Mouse (Mus musculus) brown adipose tissue, adult 24 weeks (tissue): ENCODE measurements at regions not wholly inside any gene's neighbourhood (a gene's known extent, or its start where the extent isn't known, plus 50 kb on each side); places are given as distances from the start of the nearest gene placed in this dataset.

Source experiments
- H3K27ac ChIP-seq: fragments of 200-500 bp; replicated peaks from 2 replicates; pipeline ENCODE4 v1.5.1; 2012; ENCODE audit warnings: low read depth, mild to moderate bottlenecking, low read length
- H3K4me1 ChIP-seq: fragments of 200-500 bp; 2 replicates; pipeline ENCODE4 v1.6.1; 2012; ENCODE audit warnings: low read length, mixed read lengths; ENCODE audit not compliant: control insufficient read depth, insufficient read depth, insufficient read length
- H3K4me3 ChIP-seq: fragments of 200-500 bp; 2 replicates; pipeline ENCODE4 v1.5.1; 2012; ENCODE audit warnings: low read depth, mild to moderate bottlenecking, low read length, moderate library complexity; ENCODE audit not compliant: insufficient read depth

- Histone ChIP-seq H3K27ac (0 out of 2 replicates have a peak overlapping the region, but pooled peaks have one; percentile 17), H3K4me3 (no peak overlapping the region), H3K4me1 (peaks cover 7% of the 10 kb centered on the region)
Observed at GRCm38 (mm10) chr4:53227771-53228170, 68.1 kb upstream of the Abca1 start.

- peaks cover 7% of the 10 kb centered on the region for H3K4me1 ChIP-seq
- H3K4me3 ChIP-seq: no peak overlapping the region
- H3K27ac ChIP-seq: no peak overlapping the region
Observed at GRCm38 (mm10) chr4:53227071-53227470, 67.4 kb upstream of the Abca1 start.

DNA sequence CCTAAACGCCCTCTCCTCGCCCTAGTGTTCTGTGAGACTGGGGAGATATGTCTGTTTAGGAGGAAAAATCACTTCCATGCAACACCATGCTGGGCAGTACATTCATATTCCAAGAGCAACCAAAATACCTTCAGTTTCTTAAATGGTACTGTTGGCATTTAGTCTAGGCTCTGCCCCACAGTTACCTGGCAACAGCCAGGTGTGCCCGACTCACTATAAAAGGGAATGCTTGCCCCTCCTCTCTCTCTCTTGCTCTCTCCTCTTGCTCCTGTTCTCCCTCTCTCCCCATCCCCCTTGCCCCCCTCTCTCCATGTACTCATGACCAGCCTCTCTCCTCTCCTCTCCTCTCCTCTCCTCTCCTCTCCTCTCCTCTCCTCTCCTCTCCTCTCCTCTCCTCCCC, 66.7 kb upstream of the Abca1 start:
- Histone ChIP-seq H3K4me1 (peaks cover 7% of the 10 kb centered on the region), H3K27ac (no peak overlapping the region), H3K4me3 (no peak overlapping the region)

- no peak overlapping the region for H3K27ac ChIP-seq
- peaks cover 18% of the 10 kb centered on the region for H3K4me1 ChIP-seq
- no peak overlapping the region for H3K4me3 ChIP-seq
Observed at GRCm38 (mm10) chr4:53223379-53223778, 63.7 kb upstream of the Abca1 start.

GRCm38 (mm10) chr4:53220809-53221208, 61.1 kb upstream of the Abca1 start:
- H3K4me3 ChIP-seq: no peak overlapping the region
- peaks cover 15% of the 10 kb centered on the region for H3K4me1 ChIP-seq
- H3K27ac ChIP-seq: no peak overlapping the region

GRCm38 (mm10) chr4:53219351-53219750, 59.7 kb upstream of the Abca1 start:
- no peak overlapping the region for H3K27ac ChIP-seq

DNA sequence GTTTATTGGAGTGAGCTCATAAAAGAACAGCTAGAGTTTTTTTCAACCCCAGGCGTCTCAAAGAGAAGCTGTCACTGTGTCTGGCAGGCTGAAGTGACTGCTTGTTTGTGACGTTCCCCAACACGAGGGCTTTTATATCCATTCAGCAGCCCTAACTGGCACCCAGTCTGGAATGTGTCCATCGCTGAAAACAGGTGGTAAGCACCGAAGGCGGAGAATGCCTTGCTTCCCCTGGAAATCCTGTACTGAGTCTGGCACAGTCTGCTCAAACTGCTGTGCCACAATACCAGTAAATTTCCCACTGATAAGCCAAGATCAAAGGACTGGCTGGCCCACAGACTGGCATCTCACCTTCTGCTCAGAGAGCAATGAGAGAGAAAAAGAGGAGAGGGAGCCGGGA, 59.1 kb upstream of the Abca1 start:
- Histone ChIP-seq H3K27ac (no peak overlapping the region), H3K4me3 (no peak overlapping the region), H3K4me1 (peaks cover 15% of the 10 kb centered on the region)

More at GRCm38 (mm10) chr4:53219351-53219750, 59.7 kb upstream of the Abca1 start:
- H3K4me1 ChIP-seq: peaks cover 15% of the 10 kb centered on the region
- H3K4me3 ChIP-seq: no peak overlapping the region

DNA sequence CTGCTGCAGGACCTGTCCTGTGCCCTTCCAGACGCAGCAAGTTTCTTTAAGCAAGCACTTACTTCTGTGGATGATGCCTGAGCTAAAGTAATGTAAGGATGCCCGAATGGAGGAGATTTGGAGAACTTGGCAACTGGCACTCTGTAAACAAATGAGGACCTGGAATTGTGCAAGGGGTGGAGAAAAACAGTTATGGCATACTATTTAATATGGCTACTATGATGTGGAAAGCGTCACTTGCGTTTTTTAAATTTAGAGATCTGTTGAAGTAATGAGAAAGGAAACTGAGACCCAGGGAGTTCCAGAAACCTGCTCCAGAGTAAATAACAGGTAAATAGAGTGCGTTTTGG, 58.6 kb upstream of the Abca1 start:
- peaks cover 15% of the 10 kb centered on the region for H3K4me1 ChIP-seq
- no peak overlapping the region for H3K27ac ChIP-seq
- H3K4me3 ChIP-seq: no peak overlapping the region

DNA sequence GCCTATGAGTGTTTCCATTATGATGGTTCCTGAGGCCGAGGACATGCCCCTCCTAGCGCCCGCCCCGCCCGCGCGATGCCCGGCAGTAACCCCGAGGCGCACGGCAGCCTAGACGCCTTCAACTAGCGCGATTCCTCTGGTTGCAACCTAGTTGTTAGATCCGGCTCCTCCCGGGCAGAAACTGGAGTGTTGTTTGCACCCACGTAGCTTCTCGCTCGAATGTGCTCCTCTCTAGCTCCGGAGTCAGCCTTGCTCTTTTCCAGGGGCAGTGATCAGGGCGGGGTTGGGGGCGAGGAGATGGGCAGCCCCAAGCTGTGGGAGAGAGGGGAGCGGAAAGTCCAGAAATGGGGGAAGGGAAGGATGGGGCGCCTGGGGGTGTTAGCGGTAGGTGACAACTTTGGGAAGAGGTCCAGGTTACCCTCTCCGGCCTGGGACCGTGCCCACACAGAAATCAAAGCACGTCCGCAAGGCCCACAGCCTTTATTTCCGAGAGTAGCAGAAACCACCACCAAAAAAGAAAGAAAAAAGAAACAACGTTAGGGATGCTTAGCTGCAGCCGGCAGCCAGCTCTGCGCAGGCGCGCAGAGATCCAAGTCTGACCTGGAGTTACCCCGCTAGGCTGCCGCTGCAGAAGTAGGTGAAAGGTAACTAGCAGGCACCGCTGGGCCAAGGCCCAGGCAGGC, 58.1 kb upstream of the Abca1 start:
- Histone ChIP-seq H3K4me1 (peaks cover 15% of the 10 kb centered on the region), H3K4me3 (peak overlapping the region; percentile 51), H3K27ac (no peak overlapping the region)

GRCm38 (mm10) chr4:53212541-53212940, 52.8 kb upstream of the Abca1 start:
- no peak overlapping the region for H3K27ac ChIP-seq
- H3K4me1 ChIP-seq: 0 out of 2 replicates have a peak, but pooled peaks cover 3% of the 10 kb centered on the region
- no peak overlapping the region for H3K4me3 ChIP-seq

- Histone ChIP-seq H3K27ac (no peak overlapping the region), H3K4me1 (0 out of 2 replicates have a peak, but pooled peaks cover 3% of the 10 kb centered on the region), H3K4me3 (no peak overlapping the region)
Observed at GRCm38 (mm10) chr4:53210685-53211084, 51.0 kb upstream of the Abca1 start.
